Mouse (Mus musculus): ENCODE measurements at regions not wholly inside any gene's neighbourhood (a gene's known extent, or its start where the extent isn't known, plus 50 kb on each side); places are given as distances from the start of the nearest gene placed in this dataset.
A peak's percentile ranks its signal among the peaks of the same experiment; 100 is the strongest.

- no peak for DNase-seq (ENCODE audit: extremely low spot score in 1 of 2, low spot score in 2 of 2)
- intact Hi-C loops (cut with DNase I): no loop called here
Measured at GRCm38 (mm10) chr14:102884539-102885239, 97.7 kb downstream of the Kctd12 start.

- intact Hi-C loops (cut with DNase I): no loop called here
- DNase-seq (ENCODE audit: extremely low spot score in 1 of 2, low spot score in 2 of 2): peak in 1 of 2 experiments; percentile 29
Measured at GRCm38 (mm10) chr14:102883344-102884122, 98.9 kb downstream of the Kctd12 start.

- intact Hi-C loops (cut with DNase I): no loop called here
- no peak for DNase-seq (ENCODE audit: extremely low spot score in 1 of 2, low spot score in 2 of 2)
Measured at GRCm38 (mm10) chr14:102882281-102882680, 100.2 kb downstream of the Kctd12 start.

- intact Hi-C loops (cut with DNase I): no loop called here
Measured at GRCm38 (mm10) chr14:102880658-102881083, 101.8 kb downstream of the Kctd12 start.

GRCm38 (mm10) chr14:102878572-102878971 lies 103.9 kb downstream of the Kctd12 start:
- DNase-seq (ENCODE audit: extremely low spot score in 1 of 2, low spot score in 2 of 2): no peak

More at GRCm38 (mm10) chr14:102880658-102881083, 101.8 kb downstream of the Kctd12 start:
- DNase-seq (ENCODE audit: extremely low spot score in 1 of 2, low spot score in 2 of 2): no peak

GRCm38 (mm10) chr14:102868160-102868559 lies 114.3 kb downstream of the Kctd12 start:
- intact Hi-C loops (cut with DNase I): no loop called here
- DNase-seq (ENCODE audit: extremely low spot score in 1 of 2, low spot score in 2 of 2): no peak

More at GRCm38 (mm10) chr14:102878572-102878971, 103.9 kb downstream of the Kctd12 start:
- intact Hi-C loops (cut with DNase I): no loop called here

GRCm38 (mm10) chr14:102867697-102868096 lies 114.7 kb downstream of the Kctd12 start:
- intact Hi-C loops (cut with DNase I): no loop called here
- no peak for DNase-seq (ENCODE audit: extremely low spot score in 1 of 2, low spot score in 2 of 2)

- intact Hi-C loops (cut with DNase I): no loop called here
- no peak for DNase-seq (ENCODE audit: extremely low spot score in 1 of 2, low spot score in 2 of 2)
Measured at GRCm38 (mm10) chr14:102866511-102866910, 115.9 kb downstream of the Kctd12 start.

- no peak for DNase-seq (ENCODE audit: extremely low spot score in 1 of 2, low spot score in 2 of 2)
- intact Hi-C loops (cut with DNase I): no loop called here
Measured at GRCm38 (mm10) chr14:102861694-102862093, 120.7 kb downstream of the Kctd12 start.

- intact Hi-C loops (cut with DNase I): no loop called here
- no peak for DNase-seq (ENCODE audit: extremely low spot score in 1 of 2, low spot score in 2 of 2)
Measured at GRCm38 (mm10) chr14:102859361-102859871, 123.0 kb downstream of the Kctd12 start.

GRCm38 (mm10) chr14:102855264-102855840 lies 127.1 kb downstream of the Kctd12 start:
- intact Hi-C loops (cut with DNase I): no loop called here
- no peak for DNase-seq (ENCODE audit: extremely low spot score in 1 of 2, low spot score in 2 of 2)

GRCm38 (mm10) chr14:102843700-102844099 lies 138.7 kb downstream of the Kctd12 start:
- intact Hi-C loops (cut with DNase I): no loop called here
- no peak for DNase-seq (ENCODE audit: extremely low spot score in 1 of 2, low spot score in 2 of 2)

GRCm38 (mm10) chr14:102837602-102838001 lies 144.8 kb downstream of the Kctd12 start:
- intact Hi-C loops (cut with DNase I): no loop called here
- no peak for DNase-seq (ENCODE audit: extremely low spot score in 1 of 2, low spot score in 2 of 2)

- DNase-seq (ENCODE audit: extremely low spot score in 1 of 2, low spot score in 2 of 2): no peak
- intact Hi-C loops (cut with DNase I): no loop called here
Measured at GRCm38 (mm10) chr14:102835118-102835769, 147.2 kb downstream of the Kctd12 start.

GRCm38 (mm10) chr14:102828442-102828841 lies 154.0 kb downstream of the Kctd12 start:
- intact Hi-C loops (cut with DNase I): no loop called here
- DNase-seq (ENCODE audit: extremely low spot score in 1 of 2, low spot score in 2 of 2): no peak

GRCm38 (mm10) chr14:102827756-102828384 lies 154.6 kb downstream of the Kctd12 start:
- intact Hi-C loops (cut with DNase I): no loop called here
- no peak for DNase-seq (ENCODE audit: extremely low spot score in 1 of 2, low spot score in 2 of 2)

GRCm38 (mm10) chr14:102825525-102825924 lies 156.9 kb downstream of the Kctd12 start:
- intact Hi-C loops (cut with DNase I): no loop called here
- DNase-seq (ENCODE audit: extremely low spot score in 1 of 2, low spot score in 2 of 2): no peak

GRCm38 (mm10) chr14:102820663-102821062 lies 161.8 kb downstream of the Kctd12 start:
- intact Hi-C loops (cut with DNase I): no loop called here
- no peak for DNase-seq (ENCODE audit: extremely low spot score in 1 of 2, low spot score in 2 of 2)

- DNase-seq (ENCODE audit: extremely low spot score in 1 of 2, low spot score in 2 of 2): no peak
- intact Hi-C loops (cut with DNase I): no loop called here
Measured at GRCm38 (mm10) chr14:102811678-102812081, 170.8 kb downstream of the Kctd12 start.

All from left cerebral cortex, postnatal 10 days (tissue).